Mouse (Mus musculus) effector memory CD4-positive, alpha-beta T cell, adult 5 months (primary cell): Measurements from ENCODE around the gene Zfp651. TPM values are rescaled to one million over a fixed set of nuclear protein-coding genes. Genes with fewer than 3 reads are reported as not detected.

ENCODE experiments used
- polyA plus RNA-seq: library from polyadenylated mRNA; unstranded; fragments of 100-300 nt; shearing (Covaris generic); gene quantifications from one replicate; pipeline ENCODE4 v1.2.1, GENCODE M21; 2017

Gene Zfp651
- 0.35 TPM for polyA plus RNA-seq

GRCm38 (mm10) chr9:121759091-121760081 is at the start of gene Zfp651:
Gene Zfp651 (plus strand): TSS chr9:121759330.

GRCm38 (mm10) chr9:121709898-121710583 is 49.1 kb upstream of the Zfp651 start, which contains the start of gene Ss18l2:
Gene Ss18l2 (plus strand): TSS chr9:121710329.

GRCm38 (mm10) chr9:121718792-121719318 is 40.3 kb upstream of the Zfp651 start, which contains the start of gene Nktr:
Gene Nktr (plus strand): TSS chr9:121719169.

GRCm38 (mm10) chr9:121777484-121778065 is 18.4 kb downstream of the Zfp651 start, which contains the start of gene Klhl40:
Gene Klhl40 (plus strand): TSS chr9:121777607.

GRCm38 (mm10) chr9:121791757-121792521 is 32.8 kb downstream of the Zfp651 start, which contains the start of gene Hhatl:
Gene Hhatl (minus strand): TSS chr9:121792507.

Other genes with a start within 250 kb of the Zfp651 start
- gene Lyzl4, start 117.2 kb upstream of the Zfp651 start, polyA plus RNA-seq: not detected
- gene Vipr1, start 116.6 kb upstream of the Zfp651 start, polyA plus RNA-seq: 21.9 TPM
- gene Sec22c, start 53.8 kb upstream of the Zfp651 start, polyA plus RNA-seq: 19.0 TPM
- gene Ss18l2, start 49.0 kb upstream of the Zfp651 start, polyA plus RNA-seq: 18.1 TPM
- gene Nktr, start 40.2 kb upstream of the Zfp651 start, polyA plus RNA-seq: 165 TPM
- not detected for gene Klhl40, start 18.3 kb downstream of the Zfp651 start, polyA plus RNA-seq
- gene Hhatl, start 33.2 kb downstream of the Zfp651 start, polyA plus RNA-seq: not detected
- not detected for gene Ccdc13, start 80.1 kb downstream of the Zfp651 start, polyA plus RNA-seq
- gene Higd1a, start 99.0 kb downstream of the Zfp651 start, polyA plus RNA-seq: 110 TPM
- gene Ackr2, start 139.0 kb downstream of the Zfp651 start, polyA plus RNA-seq: not detected
- gene Cyp8b1, start 157.0 kb downstream of the Zfp651 start, polyA plus RNA-seq: not detected
- gene Fam198a, start 191.7 kb downstream of the Zfp651 start, polyA plus RNA-seq: not detected
- gene Pomgnt2, start 237.8 kb downstream of the Zfp651 start, polyA plus RNA-seq: not detected